Mouse (Mus musculus) hindbrain, postnatal 0 days (tissue): ENCODE measurements around the gene Clip3. TPM values are rescaled to one million over a fixed set of nuclear protein-coding genes. Genes with fewer than 3 reads are reported as not detected.

Source experiments
- ATAC-seq: fragments of 200-750 bp; cut with Nextera tagmentation; 2 replicates; pipeline ENCODE4 v1.8.0; 2017; ENCODE audit warnings: mild to moderate bottlenecking, moderate TSS enrichment, moderate library complexity
- DNase-seq: peaks from one replicate; pipeline ENCODE4 v3.0.0-alpha.2; 2015; ENCODE audit warnings: low spot score
- H3K27ac ChIP-seq: fragments of 300-500 bp; sonication (generic); 2 replicates; pipeline ENCODE4 v1.5.1; 2014; ENCODE audit warnings: mild to moderate bottlenecking
- H3K27me3 ChIP-seq: fragments of 300-500 bp; sonication (generic); 2 replicates; pipeline ENCODE4 v1.6.1; 2014; ENCODE audit warnings: low read length, mixed read lengths; ENCODE audit not compliant: insufficient read depth
- H3K36me3 ChIP-seq: fragments of 300-500 bp; sonication (generic); 2 replicates; pipeline ENCODE4 v1.6.1; 2014; ENCODE audit warnings: low read length, mixed read lengths; ENCODE audit not compliant: insufficient read depth
- H3K4me1 ChIP-seq: fragments of 300-500 bp; sonication (generic); 2 replicates; pipeline ENCODE4 v1.6.1; 2014; ENCODE audit warnings: antibody characterized with exemption, low read length, mixed read lengths; ENCODE audit not compliant: insufficient read depth
- H3K4me2 ChIP-seq: fragments of 300-500 bp; sonication (generic); 2 replicates; pipeline ENCODE4 v1.6.1; 2014; ENCODE audit warnings: low read depth, mild to moderate bottlenecking, low read length, moderate library complexity, mixed read lengths
- H3K4me3 ChIP-seq: fragments of 300-500 bp; sonication (generic); 2 replicates; pipeline ENCODE4 v1.5.1; 2014; ENCODE audit warnings: low read length
- H3K9ac ChIP-seq: fragments of 300-500 bp; sonication (generic); replicated peaks from 2 replicates; pipeline ENCODE4 v1.6.1; 2014; ENCODE audit warnings: mild to moderate bottlenecking, low read length, moderate library complexity, mixed read lengths
- H3K9me3 ChIP-seq: fragments of 300-500 bp; sonication (generic); 2 replicates; pipeline ENCODE4 v1.6.1; 2016; ENCODE audit warnings: low read length, mixed read lengths
- CTCF ChIP-seq: IDR thresholded peaks from 2 replicates; pipeline ENCODE4 v1.5.1; 2016; ENCODE audit warnings: antibody characterized with exemption, control low read depth, low read depth
- WGBS: fragments of 180-500 bp; shearing (Covaris S2); extraction: QIAGEN DNeasy Blood & Tissue Kit; methylation state at CpG from one replicate; pipeline ENCODE4 v1.1.7; 2014; 5-methylcytosine and 5-hydroxymethylcytosine counted together
- polyA plus RNA-seq: library from polyadenylated mRNA; unstranded; fragments of >200 nt; fragmentation: Nextera tagmentation; extraction: Ambion mirVana; gene quantifications from 2 replicates; pipeline ENCODE4 v1.2.1, GENCODE M21; 2015
- total RNA-seq: library from RNA; depleted of rRNA; stranded (reverse); fragments of >200 nt; gene quantifications from 2 replicates; pipeline ENCODE4 v1.2.3, GENCODE M21; 2014; rRNA removed

The Clip3 gene
- total and polyA plus RNA-seq, 2 experiments from 2014 or later, result 118 to 172 TPM

DNA sequence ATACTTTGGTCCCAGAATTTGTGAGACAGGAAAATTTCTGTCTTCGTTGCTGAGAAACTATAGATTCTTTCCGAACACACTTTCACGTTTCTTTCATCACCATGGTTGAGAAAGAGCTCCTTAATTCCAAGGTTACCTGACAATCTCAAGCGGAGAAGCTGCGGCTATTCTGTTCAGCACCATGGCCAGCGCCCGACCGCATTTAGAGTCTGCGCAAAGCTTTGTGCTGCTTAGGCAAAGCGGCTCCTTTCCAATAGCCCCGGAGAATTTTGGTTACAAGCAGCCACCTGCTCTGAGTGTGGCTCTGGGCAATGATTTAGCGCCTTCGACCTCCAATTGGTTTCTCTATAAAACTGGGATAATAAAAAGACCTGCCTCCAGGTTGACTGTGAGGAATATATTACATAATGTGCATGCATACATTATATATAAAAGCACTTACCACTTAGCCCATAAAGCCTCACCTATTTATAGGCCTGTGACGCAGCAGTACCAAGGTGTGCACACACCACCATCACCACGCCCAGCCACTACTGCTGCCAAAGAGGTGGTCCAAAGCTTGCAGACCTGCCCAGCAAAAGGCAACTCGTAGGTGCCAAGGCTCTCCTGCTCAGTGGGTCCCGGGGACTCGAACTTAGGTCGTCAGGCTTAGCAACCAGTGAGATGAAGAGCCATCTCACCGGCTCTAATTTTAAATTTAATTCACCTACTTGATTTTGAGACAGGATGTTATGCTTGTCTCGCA lies 55.3 kb downstream of the Clip3 start:
- H3K9me3 ChIP-seq, result no peaks in the 10 kb centered on the region
- 31% methylated on average over 21 of the region's 21 CpGs for WGBS
- H3K27ac ChIP-seq, result no peak overlapping the region
- peaks cover 3% of the 10 kb centered on the region; the same call in 1 of the 2 replicates for H3K27me3 ChIP-seq
- H3K4me3 ChIP-seq, result no peak overlapping the region
- TF ChIP-seq CTCF, result no peak
- H3K4me2 ChIP-seq, result no peak overlapping the region
- ATAC-seq (no peak), DNase-seq (peak; percentile 68)
- peaks cover 5% of the 10 kb centered on the region; the same call in 1 of the 2 replicates for H3K4me1 ChIP-seq
- H3K9ac ChIP-seq, result no peak overlapping the region
- H3K36me3 ChIP-seq, result no peaks in the 10 kb centered on the region

DNA sequence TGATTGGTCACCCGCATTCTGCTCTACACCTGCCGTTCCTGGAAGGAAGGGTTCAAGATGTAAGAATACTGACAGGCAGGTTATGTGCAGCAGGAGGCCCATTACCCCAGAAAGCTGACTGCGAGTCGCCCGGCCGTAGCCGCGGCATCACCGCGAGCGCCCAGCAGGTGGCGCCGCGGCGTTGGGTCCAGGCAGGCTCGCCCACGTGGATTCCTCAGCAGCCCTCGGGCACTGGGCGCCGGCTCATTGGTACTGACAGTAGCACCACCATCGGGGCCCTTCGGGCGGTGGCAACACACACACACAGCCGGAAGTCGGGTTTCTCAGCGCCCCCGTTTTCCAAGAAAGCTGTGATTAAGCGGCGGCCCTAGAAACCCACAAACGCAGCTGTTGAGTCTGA lies 56.3 kb downstream of the Clip3 start:
- ATAC-seq (peak; percentile 82), DNase-seq (peak; percentile 89)
- 0 out of 2 replicates have a peak overlapping the region, but pooled peaks have one; percentile 10 for H3K4me3 ChIP-seq
- no peaks in the 10 kb centered on the region for H3K36me3 ChIP-seq
- peaks cover 3% of the 10 kb centered on the region; the same call in 1 of the 2 replicates for H3K27me3 ChIP-seq
- H3K27ac ChIP-seq, result no peak overlapping the region
- H3K9ac ChIP-seq, result no peak overlapping the region
- no peaks in the 10 kb centered on the region for H3K9me3 ChIP-seq
- WGBS, result 1% methylated on average over 30 of the region's 30 CpGs
- H3K4me2 ChIP-seq, result peak overlapping the region; percentile 32
- TF ChIP-seq CTCF, result peak; percentile 68
- peaks cover 5% of the 10 kb centered on the region; the same call in 1 of the 2 replicates for H3K4me1 ChIP-seq

DNA sequence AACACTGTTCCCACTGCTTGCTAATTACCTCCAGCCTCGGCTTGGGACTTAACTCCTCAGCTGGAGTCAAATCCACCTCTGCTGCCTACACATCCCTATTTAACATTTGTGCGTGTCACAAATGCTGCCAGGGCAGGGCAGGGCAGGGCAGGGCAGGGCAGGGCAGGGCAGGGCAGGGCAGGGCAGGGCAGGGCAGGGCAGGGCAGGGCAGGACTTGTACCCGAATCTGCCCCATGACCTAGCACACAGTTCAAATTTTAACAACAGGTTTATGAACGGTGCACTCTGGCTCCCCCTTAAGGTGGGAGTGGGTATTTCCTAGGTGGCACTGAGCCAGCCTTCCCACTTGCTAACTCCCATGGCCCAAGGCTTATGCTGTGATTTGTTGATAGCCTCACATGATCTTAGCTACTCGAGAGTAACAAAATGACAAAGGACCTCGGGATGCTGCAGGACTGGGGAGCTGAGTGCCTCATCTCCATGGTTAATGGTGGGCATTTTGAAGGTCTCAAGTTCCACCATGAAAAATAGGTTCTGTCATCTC lies 61.8 kb downstream of the Clip3 start:
- no peaks in the 10 kb centered on the region for H3K36me3 ChIP-seq
- no peaks in the 10 kb centered on the region for H3K9me3 ChIP-seq
- no peak overlapping the region for H3K4me2 ChIP-seq
- DNase-seq (peak; percentile 85), ATAC-seq (peak; percentile 82)
- no peak overlapping the region for H3K4me3 ChIP-seq
- no peak overlapping the region for H3K9ac ChIP-seq
- H3K4me1 ChIP-seq, result no peaks in the 10 kb centered on the region
- peak; percentile 85 for TF ChIP-seq CTCF
- 15% methylated on average over 6 of the region's 6 CpGs for WGBS
- H3K27me3 ChIP-seq, result no peaks in the 10 kb centered on the region
- H3K27ac ChIP-seq, result no peak overlapping the region

DNA sequence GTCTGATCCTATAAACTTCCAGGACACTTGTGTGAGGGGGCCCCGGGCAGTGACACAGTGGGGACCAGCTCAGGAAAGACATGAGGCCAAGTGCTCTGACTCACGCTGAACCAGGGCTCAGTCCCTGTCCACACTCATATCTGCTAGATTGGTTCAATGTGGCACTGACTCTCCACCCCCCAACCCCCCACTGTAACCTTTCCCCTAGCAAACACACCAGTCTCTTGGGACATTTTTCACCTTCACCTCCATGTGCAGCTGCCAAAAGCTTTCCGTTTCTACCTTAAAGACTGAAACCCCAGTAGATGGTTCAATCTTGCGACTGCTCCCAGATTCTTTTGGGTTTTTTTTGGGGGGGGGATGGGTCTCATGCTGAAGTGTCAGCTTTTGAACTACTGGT lies 62.5 kb downstream of the Clip3 start:
- peak; percentile 6; the same call in 1 of the 2 replicates for ATAC-seq
- H3K27ac ChIP-seq, result no peak overlapping the region
- no peaks in the 10 kb centered on the region for H3K4me1 ChIP-seq
- 73% methylated on average over 4 of the region's 4 CpGs for WGBS
- H3K9ac ChIP-seq, result no peak overlapping the region
- no peak overlapping the region for H3K4me3 ChIP-seq
- H3K9me3 ChIP-seq, result no peaks in the 10 kb centered on the region
- no peaks in the 10 kb centered on the region for H3K27me3 ChIP-seq
- no peak overlapping the region for H3K4me2 ChIP-seq
- TF ChIP-seq CTCF, result no peak
- DNase-seq, result no peak
- H3K36me3 ChIP-seq, result no peaks in the 10 kb centered on the region

Other genes with a start within 250 kb of the Clip3 start
- gene Zfp14, start 240.3 kb upstream of the Clip3 start, total RNA-seq, result 8.4 and 10.1 TPM in 2 replicates
- 5.9 and 6.7 TPM in 2 replicates for gene Zfp14, start 240.3 kb upstream of the Clip3 start, polyA plus RNA-seq
- 2.8 and 5.4 TPM in 2 replicates for gene Zfp82, start 218.8 kb upstream of the Clip3 start, total RNA-seq
- gene Zfp82, start 218.8 kb upstream of the Clip3 start, polyA plus RNA-seq, result 4.0 and 4.2 TPM in 2 replicates
- gene Gm26920, start 201.3 kb upstream of the Clip3 start, total RNA-seq, result not detected in 2 replicates
- gene Gm26920, start 201.3 kb upstream of the Clip3 start, polyA plus RNA-seq, result 1.6 and 2.5 TPM in 2 replicates
- 2.3 and 2.8 TPM in 2 replicates for gene Zfp566, start 201.2 kb upstream of the Clip3 start, total RNA-seq
- gene Zfp566, start 201.2 kb upstream of the Clip3 start, polyA plus RNA-seq, result 13.7 and 15.5 TPM in 2 replicates
- 26.8 and 27.4 TPM in 2 replicates for gene Zfp260, start 197.0 kb upstream of the Clip3 start, total RNA-seq
- 47.7 and 49.4 TPM in 2 replicates for gene Zfp260, start 197.0 kb upstream of the Clip3 start, polyA plus RNA-seq
- gene Zfp382, start 169.8 kb upstream of the Clip3 start, total RNA-seq, result 7.5 and 12.7 TPM in 2 replicates
- 11.9 and 13.2 TPM in 2 replicates for gene Zfp382, start 169.8 kb upstream of the Clip3 start, polyA plus RNA-seq
- 40.6 and 46.4 TPM in 2 replicates for gene Zfp146, start 122.0 kb upstream of the Clip3 start, total RNA-seq
- 10.0 and 10.2 TPM in 2 replicates for gene Zfp146, start 122.0 kb upstream of the Clip3 start, polyA plus RNA-seq
- not detected in 2 replicates for gene Cox7a1, start 107.6 kb upstream of the Clip3 start, total RNA-seq
- 8.1 and 9.7 TPM in 2 replicates for gene Cox7a1, start 107.6 kb upstream of the Clip3 start, polyA plus RNA-seq
- gene Capns1, start 92.9 kb upstream of the Clip3 start, total RNA-seq, result 289 and 322 TPM in 2 replicates
- gene Capns1, start 92.9 kb upstream of the Clip3 start, polyA plus RNA-seq, result 83.8 and 84.6 TPM in 2 replicates
- 65.9 and 98.4 TPM in 2 replicates for gene Polr2i, start 59.8 kb upstream of the Clip3 start, total RNA-seq
- gene Polr2i, start 59.8 kb upstream of the Clip3 start, polyA plus RNA-seq, result 177 and 189 TPM in 2 replicates
- gene Tbcb, start 59.5 kb upstream of the Clip3 start, total RNA-seq, result 123 and 129 TPM in 2 replicates
- gene Tbcb, start 59.5 kb upstream of the Clip3 start, polyA plus RNA-seq, result 466 and 473 TPM in 2 replicates
- not detected in 2 replicates for gene Ovol3, start 56.0 kb upstream of the Clip3 start, total RNA-seq
- not detected in 2 replicates for gene Ovol3, start 56.0 kb upstream of the Clip3 start, polyA plus RNA-seq
- 1.0 TPM in 1 of 2 replicates, not detected in the other for gene Thap8, start 11.6 kb upstream of the Clip3 start, total RNA-seq
- gene Thap8, start 11.6 kb upstream of the Clip3 start, polyA plus RNA-seq, result 0.52 and 0.76 TPM in 2 replicates
- gene Wdr62, start 11.3 kb upstream of the Clip3 start, total RNA-seq, result 4.3 and 7.0 TPM in 2 replicates
- gene Wdr62, start 11.3 kb upstream of the Clip3 start, polyA plus RNA-seq, result 3.7 and 4.0 TPM in 2 replicates
- 75.4 and 116 TPM in 2 replicates for gene Alkbh6, start 17.0 kb downstream of the Clip3 start, total RNA-seq
- gene Alkbh6, start 17.0 kb downstream of the Clip3 start, polyA plus RNA-seq, result 129 and 131 TPM in 2 replicates
- 13.2 and 16.5 TPM in 2 replicates for gene Syne4, start 23.1 kb downstream of the Clip3 start, total RNA-seq
- gene Syne4, start 23.1 kb downstream of the Clip3 start, polyA plus RNA-seq, result 11.4 and 12.6 TPM in 2 replicates
- gene E130208F15Rik, start 30.0 kb downstream of the Clip3 start, total RNA-seq, result 1.8 TPM in 1 of 2 replicates, not detected in the other
- gene E130208F15Rik, start 30.0 kb downstream of the Clip3 start, polyA plus RNA-seq, result 0.79 TPM in 1 of 2 replicates, not detected in the other
- 12.9 and 14.7 TPM in 2 replicates for gene Sdhaf1, start 32.2 kb downstream of the Clip3 start, total RNA-seq
- gene Sdhaf1, start 32.2 kb downstream of the Clip3 start, polyA plus RNA-seq, result 17.8 and 19.3 TPM in 2 replicates
- gene Lrfn3, start 71.0 kb downstream of the Clip3 start, total RNA-seq, result 45.9 and 47.4 TPM in 2 replicates
- 17.5 and 18.1 TPM in 2 replicates for gene Lrfn3, start 71.0 kb downstream of the Clip3 start, polyA plus RNA-seq
- gene Tyrobp, start 122.0 kb downstream of the Clip3 start, total RNA-seq, result 37.3 and 59.9 TPM in 2 replicates
- 50.3 and 56.1 TPM in 2 replicates for gene Tyrobp, start 122.0 kb downstream of the Clip3 start, polyA plus RNA-seq
- gene Hcst, start 128.1 kb downstream of the Clip3 start, total RNA-seq, result not detected in 2 replicates
- 0.84 and 1.0 TPM in 2 replicates for gene Hcst, start 128.1 kb downstream of the Clip3 start, polyA plus RNA-seq
- gene Nfkbid, start 130.0 kb downstream of the Clip3 start, total RNA-seq, result 1.9 and 3.7 TPM in 2 replicates
- 2.1 TPM in 2 replicates for gene Nfkbid, start 130.0 kb downstream of the Clip3 start, polyA plus RNA-seq
- gene Aplp1, start 153.8 kb downstream of the Clip3 start, total RNA-seq, result 840 and 852 TPM in 2 replicates
- gene Aplp1, start 153.8 kb downstream of the Clip3 start, polyA plus RNA-seq, result 617 and 682 TPM in 2 replicates
- gene Kirrel2, start 166.0 kb downstream of the Clip3 start, total RNA-seq, result 10.7 and 14.7 TPM in 2 replicates
- gene Kirrel2, start 166.0 kb downstream of the Clip3 start, polyA plus RNA-seq, result 4.4 and 5.8 TPM in 2 replicates
- gene Nphs1, start 166.6 kb downstream of the Clip3 start, total RNA-seq, result 2.3 and 2.4 TPM in 2 replicates
- gene Nphs1, start 166.6 kb downstream of the Clip3 start, polyA plus RNA-seq, result 0.50 and 1.0 TPM in 2 replicates
- gene Prodh2, start 201.9 kb downstream of the Clip3 start, total RNA-seq, result not detected in 2 replicates
- gene Prodh2, start 201.9 kb downstream of the Clip3 start, polyA plus RNA-seq, result 0.24 TPM in 1 of 2 replicates, not detected in the other
- gene Arhgap33, start 243.3 kb downstream of the Clip3 start, total RNA-seq, result 55.7 and 59.7 TPM in 2 replicates
- 64.8 and 73.1 TPM in 2 replicates for gene Arhgap33, start 243.3 kb downstream of the Clip3 start, polyA plus RNA-seq